Mouse (Mus musculus) hindbrain, embryonic 14.5 days (tissue): ENCODE measurements around the gene Mroh7. TPM values are rescaled to one million over a fixed set of nuclear protein-coding genes. Genes with fewer than 3 reads are reported as not detected.

ENCODE experiments used
- ATAC-seq: fragments of 200-750 bp; cut with Nextera tagmentation; 2 replicates; pipeline ENCODE4 v1.8.0; 2017; ENCODE audit warnings: moderate number of reproducible peaks, mild to moderate bottlenecking, moderate TSS enrichment, moderate library complexity; ENCODE audit not compliant: low FRiP score
- DNase-seq: peaks from one replicate; pipeline ENCODE4 v3.0.0-alpha.2; 2015; ENCODE audit warnings: low spot score
- H3K27ac ChIP-seq: fragments of 300-500 bp; sonication (generic); 2 replicates; pipeline ENCODE4 v1.5.1; 2014; ENCODE audit warnings: mild to moderate bottlenecking, moderate library complexity
- H3K27me3 ChIP-seq: fragments of 300-500 bp; sonication (generic); 2 replicates; pipeline ENCODE4 v1.6.1; 2014; ENCODE audit warnings: mild to moderate bottlenecking, low read length, mixed read lengths; ENCODE audit not compliant: control insufficient read depth, insufficient read depth
- H3K36me3 ChIP-seq: fragments of 300-500 bp; sonication (generic); replicated peaks from 2 replicates; pipeline ENCODE4 v1.6.1; 2014; ENCODE audit not compliant: control insufficient read depth, insufficient read depth
- H3K4me1 ChIP-seq: fragments of 300-500 bp; sonication (generic); replicated peaks from 2 replicates; pipeline ENCODE4 v1.6.1; 2014; ENCODE audit warnings: antibody characterized with exemption, low read length, mixed read lengths; ENCODE audit not compliant: control insufficient read depth, insufficient read depth
- H3K4me2 ChIP-seq: fragments of 300-500 bp; sonication (generic); replicated peaks from 2 replicates; pipeline ENCODE4 v1.6.1; 2014; ENCODE audit warnings: mild to moderate bottlenecking, moderate library complexity
- H3K4me3 ChIP-seq: fragments of 300-500 bp; sonication (generic); replicated peaks from 2 replicates; pipeline ENCODE4 v1.5.1; 2014; ENCODE audit warnings: mild to moderate bottlenecking, low read length
- H3K9ac ChIP-seq: fragments of 300-500 bp; sonication (generic); 2 replicates; pipeline ENCODE4 v1.6.1; 2014
- H3K9me3 ChIP-seq: fragments of 300-500 bp; sonication (generic); 2 replicates; pipeline ENCODE4 v1.6.1; 2016; ENCODE audit warnings: low read length; ENCODE audit not compliant: control insufficient read depth
- WGBS: fragments of 180-500 bp; shearing (Covaris S2); extraction: QIAGEN DNeasy Blood & Tissue Kit; methylation state at CpG from one replicate; pipeline ENCODE4 v1.1.7; 2014; 5-methylcytosine and 5-hydroxymethylcytosine counted together
- polyA plus RNA-seq: library from polyadenylated mRNA; unstranded; fragments of >200 nt; fragmentation: Nextera tagmentation; extraction: Ambion mirVana; gene quantifications from 2 replicates; pipeline ENCODE4 v1.2.1, GENCODE M21; 2014

Mroh7 gene
- polyA plus RNA-seq, 1 experiment from 2014 or later, result 0.83 TPM

- H3K27ac ChIP-seq, result no peak overlapping the region
- 97% methylated on average over 3 of the region's 3 CpGs for WGBS
- H3K4me1 ChIP-seq, result peaks cover 6% of the 10 kb centered on the region
- H3K9ac ChIP-seq, result no peak overlapping the region
- H3K9me3 ChIP-seq, result no peaks in the 10 kb centered on the region
- peaks cover 34% of the 10 kb centered on the region for H3K36me3 ChIP-seq
- no peak overlapping the region for H3K4me3 ChIP-seq
- DNase-seq (no peak), ATAC-seq (no peak)
- H3K27me3 ChIP-seq, result no peaks in the 10 kb centered on the region
- H3K4me2 ChIP-seq, result no peak overlapping the region
These were observed 78.2 kb downstream of the Mroh7 start for GRCm38 (mm10) chr4:106652546-106652945.

GRCm38 (mm10) chr4:106650833-106651527, 79.7 kb downstream of the Mroh7 start, which contains the start of gene Pars2:
Gene Pars2, plus strand, starts transcription at chr4:106651069.
- H3K27me3 ChIP-seq, result no peaks in the 10 kb centered on the region
- H3K27ac ChIP-seq, result peak within 1 kb of the TSS; percentile 46
- peak; percentile 98 for DNase-seq
- peaks cover 6% of the 10 kb centered on the region for H3K4me1 ChIP-seq
- 3% methylated on average over 40 of the region's 40 CpGs for WGBS
- H3K9ac ChIP-seq, result peak within 1 kb of the TSS; percentile 67
- peak within 1 kb of the TSS; percentile 56 for H3K4me3 ChIP-seq
- no peaks in the 10 kb centered on the region for H3K9me3 ChIP-seq
- peak within 1 kb of the TSS; percentile 93 for H3K4me2 ChIP-seq
- ATAC-seq, result peak; percentile 97
- H3K36me3 ChIP-seq, result peaks cover 23% of the 10 kb centered on the region

- Histone ChIP-seq H3K4me3 (no peak overlapping the region), H3K27me3 (no peaks in the 10 kb centered on the region), H3K9me3 (no peaks in the 10 kb centered on the region), H3K4me1 (peaks cover 11% of the 10 kb centered on the region), H3K9ac (no peak overlapping the region), H3K27ac (no peak overlapping the region), H3K36me3 (no peaks in the 10 kb centered on the region), H3K4me2 (no peak overlapping the region)
- 83% methylated on average over 6 of the region's 6 CpGs for WGBS
- DNase-seq (no peak), ATAC-seq (no peak)
These were observed 83.6 kb downstream of the Mroh7 start for GRCm38 (mm10) chr4:106647137-106647536.

GRCm38 (mm10) chr4:106645797-106646196, 84.9 kb downstream of the Mroh7 start:
- DNase-seq (no peak), ATAC-seq (no peak)
- 84% methylated on average over 5 of the region's 5 CpGs for WGBS
- no peak overlapping the region for H3K27ac ChIP-seq
- no peaks in the 10 kb centered on the region for H3K27me3 ChIP-seq
- H3K9me3 ChIP-seq, result no peaks in the 10 kb centered on the region
- no peak overlapping the region for H3K9ac ChIP-seq
- H3K4me2 ChIP-seq, result no peak overlapping the region
- no peak overlapping the region for H3K4me3 ChIP-seq
- H3K4me1 ChIP-seq, result peaks cover 5% of the 10 kb centered on the region
- H3K36me3 ChIP-seq, result no peaks in the 10 kb centered on the region

- Histone ChIP-seq H3K4me3 (no peak overlapping the region), H3K36me3 (no peaks in the 10 kb centered on the region), H3K9me3 (no peaks in the 10 kb centered on the region), H3K4me1 (peaks cover 5% of the 10 kb centered on the region; the same call in 1 of the 2 replicates), H3K9ac (no peak overlapping the region), H3K27ac (no peak overlapping the region), H3K4me2 (no peak overlapping the region), H3K27me3 (no peaks in the 10 kb centered on the region)
- DNase-seq (no peak), ATAC-seq (no peak)
- WGBS, result 81% methylated on average over 6 of the region's 6 CpGs
These were observed 86.5 kb downstream of the Mroh7 start for GRCm38 (mm10) chr4:106644218-106644610.

- H3K9me3 ChIP-seq, result no peaks in the 10 kb centered on the region
- no peak overlapping the region for H3K27ac ChIP-seq
- 47% methylated on average over 8 of the region's 8 CpGs for WGBS
- DNase-seq (no peak), ATAC-seq (no peak)
- H3K36me3 ChIP-seq, result no peaks in the 10 kb centered on the region
- H3K4me1 ChIP-seq, result peaks cover 5% of the 10 kb centered on the region; the same call in 1 of the 2 replicates
- no peak overlapping the region for H3K4me2 ChIP-seq
- H3K9ac ChIP-seq, result no peak overlapping the region
- H3K27me3 ChIP-seq, result no peaks in the 10 kb centered on the region
- no peak overlapping the region for H3K4me3 ChIP-seq
These were observed 87.1 kb downstream of the Mroh7 start for GRCm38 (mm10) chr4:106643483-106644217.

GRCm38 (mm10) chr4:106634086-106634479, 96.6 kb downstream of the Mroh7 start:
- Histone ChIP-seq H3K27me3 (no peaks in the 10 kb centered on the region), H3K4me3 (no peak overlapping the region), H3K9ac (0 out of 2 replicates have a peak overlapping the region, but pooled peaks have one; percentile 0), H3K4me1 (peaks cover 19% of the 10 kb centered on the region), H3K36me3 (no peaks in the 10 kb centered on the region), H3K27ac (peak overlapping the region; percentile 70), H3K9me3 (no peaks in the 10 kb centered on the region), H3K4me2 (0 out of 2 replicates have a peak overlapping the region, but pooled peaks have one; percentile 0)
- WGBS, result 36% methylated on average over 9 of the region's 9 CpGs
- peak; percentile 22; the same call in 1 of the 2 replicates for ATAC-seq
- DNase-seq, result no peak

- DNase-seq (no peak), ATAC-seq (peak; percentile 44)
- 38% methylated on average over 8 of the region's 8 CpGs for WGBS
- H3K4me2 ChIP-seq, result 0 out of 2 replicates have a peak overlapping the region, but pooled peaks have one; percentile 0
- H3K4me1 ChIP-seq, result peaks cover 19% of the 10 kb centered on the region
- H3K4me3 ChIP-seq, result no peak overlapping the region
- no peaks in the 10 kb centered on the region for H3K9me3 ChIP-seq
- peak overlapping the region; percentile 70 for H3K27ac ChIP-seq
- H3K36me3 ChIP-seq, result no peaks in the 10 kb centered on the region
- peak overlapping the region; percentile 0; the same call in 1 of the 2 replicates for H3K9ac ChIP-seq
- H3K27me3 ChIP-seq, result no peaks in the 10 kb centered on the region
These were observed 97.2 kb downstream of the Mroh7 start for GRCm38 (mm10) chr4:106633281-106634085.

GRCm38 (mm10) chr4:106632313-106632712, 98.4 kb downstream of the Mroh7 start:
- no peak for DNase-seq
- Histone ChIP-seq H3K36me3 (no peaks in the 10 kb centered on the region), H3K9me3 (no peaks in the 10 kb centered on the region), H3K27me3 (no peaks in the 10 kb centered on the region), H3K4me2 (no peak overlapping the region), H3K9ac (no peak overlapping the region), H3K27ac (no peak overlapping the region; the same call in 1 of the 2 replicates), H3K4me1 (peaks cover 19% of the 10 kb centered on the region), H3K4me3 (no peak overlapping the region)
- WGBS, result 44% methylated on average over 2 of the region's 3 CpGs
- ATAC-seq, result no peak
